In the genomic region with DNA sequence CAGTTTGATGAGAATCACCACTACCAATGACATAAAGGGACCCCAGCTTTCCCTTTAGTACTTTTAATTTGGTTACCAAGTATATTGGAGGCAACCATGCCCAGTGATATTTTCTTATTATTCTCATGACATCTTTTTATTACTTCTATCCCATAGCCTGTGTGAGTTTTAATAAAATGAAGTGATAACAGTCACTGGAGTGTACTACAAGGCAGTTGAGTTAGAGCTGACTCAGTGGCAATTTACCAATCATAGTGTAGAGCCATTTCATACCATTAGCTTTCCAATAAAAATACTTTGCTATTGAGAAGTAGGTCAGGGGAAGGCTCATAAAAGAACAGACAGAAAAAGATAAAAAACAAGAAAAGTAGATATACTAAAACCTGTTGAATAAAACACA, we compare ENCODE assay signal across 15 mouse cellular contexts.
"Had no signal": no experiment of that assay in that cellular context is flagged by ENCODE, and none has a peak within 500 bp of the region (broad histone marks: within the 10 kb centered on the region; RNA-seq: fewer than 3 reads in every experiment).

No protein-coding gene starts in this region.

- H3K27ac ChIP-seq: neural tube, embryonic 12.5 days; stomach, embryonic 15.5 days; stomach, postnatal 0 days had no signal

- H3K4me3 ChIP-seq: neural tube, embryonic 12.5 days; stomach, embryonic 15.5 days had no signal

- H3K4me2 ChIP-seq: neural tube, embryonic 12.5 days; stomach, embryonic 15.5 days had no signal

- H3K36me3 ChIP-seq: neural tube, embryonic 12.5 days; stomach, embryonic 15.5 days had no signal

- H3K27me3 ChIP-seq: neural tube, embryonic 12.5 days; stomach, embryonic 15.5 days had no signal

- DNase-seq: retina, postnatal 1 day; right cerebral cortex, adult 18-20 months; right cerebral cortex, postnatal 14 days; right cerebral cortex, postnatal 25 days; right cerebral cortex, postnatal 4 days; spleen, adult 18-20 months; thymus, adult 18-20 months; thymus, adult 2 months; thymus, postnatal 14 days; thymus, postnatal 25 days; thymus, postnatal 36 days; thymus, postnatal 4 days had no signal

- H3K9me3 ChIP-seq: neural tube, embryonic 12.5 days; stomach, embryonic 15.5 days had no signal

- H3K9ac ChIP-seq: neural tube, embryonic 12.5 days; stomach, embryonic 15.5 days had no signal

- H3K4me1 ChIP-seq: neural tube, embryonic 12.5 days; stomach, embryonic 15.5 days had no signal
